In the genomic region with DNA sequence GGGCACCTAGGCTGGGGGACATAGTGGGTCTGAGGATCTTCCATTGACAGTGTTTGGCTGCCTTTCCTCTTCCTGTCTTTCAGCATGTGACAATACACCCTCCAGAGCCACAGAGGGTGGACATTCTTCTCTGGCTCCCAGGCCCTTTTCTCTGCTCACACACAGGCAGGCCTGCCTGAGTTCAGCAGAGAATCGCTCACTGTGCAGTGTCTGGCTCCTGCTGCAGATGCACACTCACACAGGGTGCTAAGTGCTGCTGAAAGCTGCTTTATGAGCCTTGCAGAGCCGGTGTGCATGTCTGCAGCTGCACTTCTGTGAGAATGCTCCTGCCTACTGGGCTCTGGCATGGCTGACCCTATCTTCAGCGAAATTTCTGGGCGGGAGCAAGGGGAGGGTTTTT, we compare ENCODE assay signal across 12 mouse cellular contexts. TPM values are rescaled to one million over a fixed set of nuclear protein-coding genes. Genes with fewer than 3 reads are reported as not detected.
DNase-seq lines count a peak whose midpoint lies in the region; ATAC-seq lines count a peak whose summit lies in the region.
"Had no signal": no experiment of that assay in that cellular context is flagged by ENCODE, and none has a peak within 500 bp of the region (broad histone marks: within the 10 kb centered on the region; RNA-seq: fewer than 3 reads in every experiment).

No protein-coding gene starts in this region.

- no peak overlapping the region for H3K9ac ChIP-seq in kidney, embryonic 16.5 days (replicated peaks; ENCODE audit: low read length)
- no peak overlapping the region for H3K9ac ChIP-seq in hindbrain, embryonic 15.5 days

- H3K4me3 ChIP-seq in kidney, embryonic 16.5 days (ENCODE audit: low read length), result no peak overlapping the region
- no peak overlapping the region for H3K4me3 ChIP-seq in hindbrain, embryonic 15.5 days

- H3K4me1 ChIP-seq in kidney, embryonic 16.5 days (ENCODE audit: insufficient read depth, low read length), result peaks cover 20% of the 10 kb centered on the region
- H3K4me1 ChIP-seq in hindbrain, embryonic 15.5 days (replicated peaks), result no peaks in the 10 kb centered on the region; the same call in 1 of the 2 replicates

- H3K36me3 ChIP-seq in kidney, embryonic 16.5 days (ENCODE audit: insufficient read depth, low read length), result no peaks in the 10 kb centered on the region
- H3K36me3 ChIP-seq in hindbrain, embryonic 15.5 days, result no peaks in the 10 kb centered on the region

- peak overlapping the region; percentile 45; the same call in 1 of the 2 replicates for H3K27ac ChIP-seq in kidney, embryonic 16.5 days (ENCODE audit: low read length)
- H3K27ac ChIP-seq in hindbrain, embryonic 15.5 days (replicated peaks), result no peak overlapping the region

- no peak for DNase-seq in frontal cortex, postnatal 14 days (ENCODE audit: low spot score in 2 of 2)
- DNase-seq in kidney, adult 11 months, result no peak
- DNase-seq in A20 (ENCODE audit: low read depth, low spot score), result peak; percentile 11
- DNase-seq in thymus, postnatal 36 days, result no peak
- DNase-seq in embryo, embryonic 9.5 days (ENCODE audit: extremely low spot score), result no peak
- DNase-seq: B cell, adult 2 months; gastrocnemius, postnatal 14 days; kidney, postnatal 14 days; left cerebral cortex, postnatal 4 days had no signal

- no peak overlapping the region for H3K4me2 ChIP-seq in kidney, embryonic 16.5 days (replicated peaks; ENCODE audit: low read depth, low read length)
- H3K4me2 ChIP-seq in hindbrain, embryonic 15.5 days, result no peak overlapping the region

- 20% methylated on average over 4 of the region's 4 CpGs for WGBS in kidney, embryonic 16.5 days
- 55% methylated on average over 4 of the region's 4 CpGs for WGBS in hindbrain, embryonic 15.5 days

- no peaks in the 10 kb centered on the region for H3K9me3 ChIP-seq in kidney, embryonic 16.5 days (ENCODE audit: low read length)
- H3K9me3 ChIP-seq in hindbrain, embryonic 15.5 days, result no peaks in the 10 kb centered on the region

- peak; percentile 33 for ATAC-seq in frontal cortex, adult (ENCODE audit: low TSS enrichment)
- peak; percentile 82 for ATAC-seq in kidney, embryonic 16.5 days (ENCODE audit: low FRiP score, low TSS enrichment)
- ATAC-seq in hindbrain, embryonic 15.5 days (ENCODE audit: low FRiP score, low read depth), result peak; percentile 79; the same call in 1 of the 2 replicates

- H3K27me3 ChIP-seq in kidney, embryonic 16.5 days (ENCODE audit: insufficient read depth, low read length), result no peaks in the 10 kb centered on the region
- no peaks in the 10 kb centered on the region for H3K27me3 ChIP-seq in hindbrain, embryonic 15.5 days

RNA-seq across cellular contexts. Expression of gene Flrt2, which starts 52.3 kb away (rescaled TPM):
- polyA plus RNA-seq in kidney, embryonic 16.5 days (2015; fragmentation: Nextera tagmentation; extraction: Ambion mirVana), result 28.5 and 32.5 TPM in 2 replicates
- 24.7 and 26.9 TPM in 2 replicates for polyA plus RNA-seq in hindbrain, embryonic 15.5 days (2015; fragmentation: Nextera tagmentation; extraction: Ambion mirVana)
